Mouse (Mus musculus) kidney, adult 9 months (tissue): ENCODE results near the gene Arvcf.

Experiments used
- DNase-seq: peaks from one replicate; pipeline ENCODE4 v3.0.0; 2022

Arvcf gene

DNA sequence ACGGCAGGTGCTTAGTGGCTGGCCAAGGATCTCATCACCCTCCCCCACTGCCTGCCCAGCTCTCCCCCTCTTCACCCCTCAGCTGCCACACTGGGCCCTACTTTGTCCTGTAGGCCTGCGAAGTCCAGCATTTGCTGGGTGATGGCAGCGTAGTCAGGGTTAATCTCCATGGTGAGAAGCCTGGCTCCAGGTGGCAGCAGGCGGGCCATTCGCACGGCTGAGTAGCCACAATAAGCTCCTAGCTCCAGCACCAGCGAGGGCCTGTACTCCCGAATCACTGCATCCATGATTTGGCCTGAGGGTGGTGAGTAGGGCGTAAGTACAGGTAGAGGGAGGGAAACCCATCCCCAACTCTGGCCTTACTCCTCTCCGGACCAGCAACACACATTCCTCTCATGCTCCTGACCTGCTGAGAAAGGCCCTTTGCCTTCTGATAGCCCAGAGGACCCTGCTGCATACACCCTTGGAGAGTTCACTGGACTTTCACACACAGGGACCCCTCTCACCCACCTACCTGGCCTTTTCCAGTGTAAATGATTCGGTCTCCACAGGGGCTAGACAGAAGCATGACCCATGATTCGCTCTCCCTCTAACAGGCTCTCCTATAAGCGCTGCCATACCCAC lies 63.2 kb downstream of the Arvcf start:
- peak; percentile 82 for DNase-seq

DNA sequence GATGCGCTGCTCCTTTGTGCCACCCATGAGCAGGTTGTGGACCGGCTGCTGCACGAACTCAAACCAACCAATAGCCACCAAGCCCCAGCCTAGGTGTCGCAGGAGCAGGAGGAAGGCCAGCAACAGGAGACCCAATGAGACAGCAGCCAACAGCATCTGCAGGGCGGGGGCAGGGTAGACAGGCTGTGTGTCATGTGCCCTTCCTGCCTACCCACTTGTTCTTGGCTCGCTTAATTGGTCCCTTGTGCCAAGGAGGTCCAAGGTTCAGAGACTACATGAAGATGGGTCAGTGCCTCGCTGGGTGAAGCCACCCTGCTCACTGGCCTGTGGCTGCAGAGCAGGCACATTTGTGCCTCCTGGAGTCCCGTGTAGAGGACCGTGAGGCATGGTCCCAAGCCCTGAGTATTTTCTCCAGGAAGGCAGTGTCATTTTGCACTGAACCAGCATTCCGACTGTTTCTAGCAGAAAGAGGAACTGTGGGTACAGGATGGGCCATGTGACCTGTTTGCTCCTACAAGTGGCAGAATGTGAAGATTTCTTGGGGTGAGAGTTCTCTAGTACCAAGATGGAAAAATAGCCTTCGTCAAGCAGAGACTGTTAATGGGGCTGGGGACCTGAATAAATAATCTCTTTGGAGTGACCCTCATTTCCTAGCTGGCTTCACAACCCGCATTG lies 64.0 kb downstream of the Arvcf start:
- DNase-seq = peak; percentile 96

DNA sequence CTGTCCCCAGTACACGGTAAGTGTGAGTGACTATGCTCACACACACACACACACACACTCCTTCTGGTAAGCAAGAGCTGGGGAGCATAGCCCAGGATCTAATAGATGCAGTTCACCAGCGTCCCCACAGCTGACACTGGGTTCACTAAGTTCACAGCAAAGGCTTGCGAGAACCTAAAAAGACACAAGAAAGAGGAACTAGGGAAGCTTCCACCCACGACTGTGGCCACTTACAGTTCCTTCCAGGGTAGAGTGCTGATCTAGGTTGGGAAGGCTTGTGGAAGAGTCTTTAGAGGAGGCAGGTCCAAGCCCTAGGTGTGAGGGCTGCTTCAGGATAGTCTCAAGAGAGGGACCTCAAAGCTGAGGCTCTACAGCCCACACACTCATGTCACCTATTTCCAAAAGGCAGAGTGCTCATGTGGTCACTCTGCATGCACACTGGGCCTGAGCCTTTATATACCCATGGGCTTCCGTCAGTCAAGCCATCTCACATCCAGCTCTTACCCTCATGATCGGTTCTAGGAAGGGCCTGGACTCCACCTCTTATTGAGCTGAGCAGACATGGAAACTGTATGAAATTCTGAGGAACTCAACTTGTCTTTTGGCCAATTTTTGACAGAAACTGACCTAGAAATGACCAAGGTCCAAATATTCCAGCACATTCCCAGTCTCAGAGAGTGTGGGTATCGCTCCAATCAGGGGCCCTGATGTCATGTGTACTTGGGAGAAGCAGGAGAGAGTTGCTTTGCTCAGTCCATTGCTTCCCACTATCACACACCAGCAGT lies 65.2 kb downstream of the Arvcf start:
- DNase-seq = no peak

DNA sequence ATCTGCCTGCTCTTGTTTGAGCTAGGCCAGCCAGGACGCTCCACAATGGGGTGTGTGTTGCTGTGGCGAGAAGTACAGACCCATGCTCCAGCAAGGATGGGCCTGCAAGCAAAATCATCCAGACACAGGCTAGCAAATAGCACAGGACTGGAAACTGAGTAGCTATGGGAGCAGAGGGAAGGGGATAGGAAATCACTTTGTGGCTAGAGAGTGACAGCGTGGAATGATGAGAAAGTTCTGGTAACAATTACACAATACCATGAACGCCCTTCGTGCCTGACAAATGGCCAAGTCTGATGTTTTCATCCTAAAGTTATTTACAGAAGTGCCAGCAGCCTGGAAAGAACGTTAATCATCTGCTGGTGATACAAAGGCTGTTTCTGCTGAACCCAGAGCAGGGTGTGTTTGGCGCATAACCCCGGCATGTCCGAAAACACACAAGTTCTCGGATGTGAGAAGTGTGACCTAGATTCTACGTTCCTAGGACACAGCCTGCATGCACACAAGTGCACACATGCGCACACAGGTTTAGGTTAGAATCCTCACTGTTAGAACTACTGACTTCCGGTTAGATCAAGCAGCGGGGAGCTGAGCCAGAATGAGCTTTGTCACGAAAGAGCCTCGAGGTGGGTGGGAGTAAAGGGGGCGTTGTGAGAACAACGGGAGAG lies 68.2 kb downstream of the Arvcf start:
- peak; percentile 65 for DNase-seq

DNA sequence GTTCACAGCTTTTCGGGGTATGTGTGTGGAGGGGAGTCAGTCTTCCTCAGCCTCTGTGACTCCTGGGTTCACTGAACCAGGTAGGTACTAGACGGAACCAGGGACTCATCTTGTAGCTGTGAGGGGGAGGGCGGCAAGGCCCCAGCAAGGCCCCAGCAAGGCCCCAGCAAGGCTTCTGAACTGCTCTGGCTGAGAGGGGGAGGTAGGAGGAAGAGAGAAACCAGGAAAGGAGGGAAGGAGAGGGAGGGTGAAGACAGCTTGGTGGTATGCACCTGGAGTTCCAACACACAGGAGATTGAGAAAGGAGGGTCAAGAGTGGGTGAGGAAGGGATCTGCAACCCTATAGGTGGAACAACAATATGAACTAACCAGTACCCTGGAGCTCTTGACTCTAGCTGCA lies 68.9 kb downstream of the Arvcf start:
- no peak for DNase-seq

DNA sequence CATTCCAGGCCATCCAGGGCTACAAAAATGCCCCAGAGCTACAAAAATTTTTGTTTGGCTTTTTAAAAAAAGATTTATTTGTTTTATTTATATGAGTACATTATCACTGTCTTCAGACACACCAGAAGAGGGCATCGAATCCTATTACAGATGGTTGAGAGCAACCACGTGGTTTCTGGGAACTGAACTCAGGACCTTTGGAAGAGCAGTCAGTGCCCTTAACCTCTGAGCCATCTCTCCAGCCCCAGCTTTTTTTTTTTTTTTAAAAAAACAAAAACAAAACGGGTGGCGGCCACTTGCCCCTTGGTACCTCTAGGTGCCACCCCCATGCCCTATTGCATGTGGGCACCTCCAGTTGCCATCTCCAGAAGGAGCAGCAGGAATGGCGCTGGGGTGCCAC lies 69.5 kb downstream of the Arvcf start:
- no peak for DNase-seq

DNA sequence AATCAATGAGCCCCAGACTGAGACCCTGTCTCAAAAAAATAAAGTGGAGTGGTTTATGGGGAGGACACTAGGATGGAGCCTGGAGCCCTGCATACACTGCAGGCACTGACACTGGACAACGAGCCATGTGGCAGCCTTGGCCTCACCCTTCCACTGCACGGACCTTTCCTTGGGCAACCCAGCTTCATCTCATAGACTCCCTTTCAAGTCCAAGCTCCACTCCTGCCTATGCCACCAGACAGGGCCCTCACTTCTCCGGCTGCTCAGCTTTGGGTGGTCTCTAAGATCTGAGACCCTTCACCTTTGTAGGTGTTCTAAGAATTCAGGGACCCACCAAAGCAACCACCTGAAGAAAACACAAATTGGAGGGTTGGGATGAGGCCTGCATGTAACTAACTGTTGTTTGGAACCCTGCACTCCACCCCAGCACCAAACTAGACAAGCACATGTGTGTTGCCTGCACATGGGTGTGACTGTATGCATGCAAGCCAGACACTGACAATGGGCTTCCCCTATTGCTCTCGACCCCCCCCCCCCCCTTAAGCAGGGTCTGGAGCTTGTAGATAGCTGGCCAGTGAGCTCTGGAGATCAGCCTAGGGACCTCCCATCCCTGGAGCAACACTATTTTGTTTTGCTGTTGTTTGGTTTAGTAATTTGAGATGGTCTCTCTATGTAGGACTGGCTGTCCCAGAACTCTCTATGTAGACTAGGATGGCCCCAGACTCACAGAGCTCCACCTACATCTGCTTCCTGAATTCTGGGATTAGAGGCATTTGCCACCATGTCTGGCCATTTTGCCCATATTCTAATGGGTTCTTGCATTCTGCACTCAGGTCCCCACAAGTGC lies 71.0 kb downstream of the Arvcf start:
- DNase-seq = no peak

DNA sequence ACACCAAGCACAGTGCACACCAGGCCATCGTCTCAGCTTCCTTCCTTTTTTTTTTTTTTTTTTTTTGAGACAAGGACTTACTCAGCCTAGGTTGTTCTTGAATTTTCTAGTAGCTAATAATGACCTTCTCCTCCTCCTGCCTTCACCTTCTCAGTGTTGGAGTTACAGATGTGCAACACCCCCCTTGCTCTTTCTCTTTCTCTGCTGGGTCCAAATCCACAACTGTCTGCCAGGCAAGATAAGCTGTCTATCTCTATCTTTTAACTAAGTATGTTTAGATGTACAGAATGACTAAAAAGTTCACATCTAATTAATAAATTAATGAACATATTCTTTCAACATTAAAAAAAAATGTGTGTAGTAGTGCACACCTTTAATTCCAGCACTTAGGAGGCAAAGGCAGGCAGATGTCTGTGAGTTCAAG lies 71.6 kb downstream of the Arvcf start:
- no peak for DNase-seq

DNA sequence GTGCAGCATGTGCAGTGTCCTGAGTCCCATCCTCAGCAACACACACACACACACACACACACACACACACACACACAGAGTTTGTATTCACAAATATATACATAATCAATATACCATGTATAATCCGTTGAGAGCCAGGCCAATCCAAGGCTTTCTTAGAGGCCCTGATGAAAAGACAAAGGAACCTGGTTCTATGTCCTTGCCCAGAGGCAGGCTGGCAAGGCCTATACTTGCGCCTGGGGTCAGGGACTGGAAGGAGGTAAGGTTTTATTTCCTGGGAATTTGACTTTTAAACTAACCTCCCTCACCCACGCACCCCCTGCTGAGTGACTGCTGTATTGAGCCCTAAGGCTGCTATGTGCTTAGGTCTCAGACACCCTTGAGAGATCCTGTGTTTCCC lies 72.6 kb downstream of the Arvcf start:
- no peak for DNase-seq

DNA sequence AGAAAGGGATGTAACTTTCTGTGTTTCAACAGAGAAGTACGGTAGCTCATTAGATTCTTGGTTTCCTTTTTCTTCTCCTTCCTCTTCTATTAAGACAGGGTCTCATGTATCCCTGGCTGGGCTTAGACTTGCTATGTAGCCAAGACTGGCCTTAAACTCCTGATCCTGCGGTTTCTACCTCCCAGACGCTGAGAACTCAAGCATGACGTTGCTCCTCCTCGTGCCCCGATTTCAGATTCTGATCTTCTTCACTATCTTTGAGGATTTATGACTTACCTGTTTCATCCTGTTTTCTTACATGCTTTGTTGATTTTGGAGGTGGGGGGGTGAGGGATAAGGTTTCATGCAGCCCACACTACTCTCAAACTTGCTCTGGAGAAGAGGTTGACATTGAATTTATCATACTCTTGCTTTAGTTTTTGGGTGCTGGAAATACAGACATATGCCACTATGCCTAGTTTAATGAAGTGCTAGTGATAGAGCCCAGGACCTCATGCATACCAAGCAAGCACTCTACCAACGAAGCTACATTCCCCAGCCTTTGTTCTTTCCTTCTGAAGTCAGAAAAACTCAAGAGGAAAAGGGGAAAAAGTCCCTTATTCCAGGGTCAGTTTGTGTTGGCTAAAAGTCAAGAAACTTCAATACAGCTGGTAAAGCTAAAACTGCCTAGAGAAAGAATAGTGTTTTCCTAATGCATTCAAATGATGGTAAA lies 75.4 kb downstream of the Arvcf start:
- DNase-seq = peak; percentile 52

DNA sequence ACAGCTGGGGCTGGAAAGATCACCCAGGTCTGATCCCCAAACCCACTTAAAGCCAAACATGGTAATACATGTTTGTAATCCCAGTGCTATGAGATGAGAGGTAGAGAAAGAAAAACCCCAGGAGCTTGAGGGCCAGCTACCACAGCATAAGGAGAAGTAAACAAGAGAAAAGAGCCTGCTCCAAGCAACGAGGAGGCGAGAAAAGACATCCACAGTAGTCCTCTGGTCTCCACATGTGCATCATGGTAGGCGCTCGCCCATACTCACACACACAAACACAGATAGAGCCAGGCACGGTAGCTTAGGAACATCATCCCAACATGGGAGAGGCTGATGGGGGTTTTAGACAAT lies 75.9 kb downstream of the Arvcf start:
- DNase-seq = no peak

DNA sequence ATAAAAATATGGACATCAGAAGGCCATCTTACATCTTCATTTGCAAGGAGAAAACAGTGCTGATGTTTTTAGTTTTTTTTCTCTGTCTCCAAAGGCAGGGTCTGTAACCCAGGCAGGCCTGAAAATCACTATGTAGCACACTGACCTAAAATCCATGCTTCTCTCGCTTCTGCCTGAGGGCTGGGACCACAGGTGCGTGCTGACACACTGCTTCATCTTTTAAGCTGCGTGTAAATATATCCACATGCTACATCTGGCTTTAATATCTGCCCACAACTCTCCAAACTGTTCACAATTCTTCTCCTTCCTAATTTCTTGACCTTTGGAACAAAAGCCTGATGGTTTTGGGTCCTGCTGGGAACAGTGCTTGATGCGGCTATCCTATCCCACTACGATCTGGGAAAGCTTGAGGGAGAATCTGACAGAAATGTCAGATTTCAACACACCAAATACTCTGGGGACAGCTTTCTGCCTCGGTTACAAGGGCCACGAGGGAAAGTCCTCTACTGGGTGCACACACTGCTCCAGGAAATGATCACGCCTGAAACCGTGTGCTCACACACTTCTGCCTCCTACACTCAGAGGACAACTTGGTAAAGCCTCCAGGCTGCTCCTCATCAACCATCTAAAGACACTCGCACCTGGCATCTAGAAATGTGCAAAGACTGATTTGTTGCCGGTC lies 76.5 kb downstream of the Arvcf start:
- no peak for DNase-seq

DNA sequence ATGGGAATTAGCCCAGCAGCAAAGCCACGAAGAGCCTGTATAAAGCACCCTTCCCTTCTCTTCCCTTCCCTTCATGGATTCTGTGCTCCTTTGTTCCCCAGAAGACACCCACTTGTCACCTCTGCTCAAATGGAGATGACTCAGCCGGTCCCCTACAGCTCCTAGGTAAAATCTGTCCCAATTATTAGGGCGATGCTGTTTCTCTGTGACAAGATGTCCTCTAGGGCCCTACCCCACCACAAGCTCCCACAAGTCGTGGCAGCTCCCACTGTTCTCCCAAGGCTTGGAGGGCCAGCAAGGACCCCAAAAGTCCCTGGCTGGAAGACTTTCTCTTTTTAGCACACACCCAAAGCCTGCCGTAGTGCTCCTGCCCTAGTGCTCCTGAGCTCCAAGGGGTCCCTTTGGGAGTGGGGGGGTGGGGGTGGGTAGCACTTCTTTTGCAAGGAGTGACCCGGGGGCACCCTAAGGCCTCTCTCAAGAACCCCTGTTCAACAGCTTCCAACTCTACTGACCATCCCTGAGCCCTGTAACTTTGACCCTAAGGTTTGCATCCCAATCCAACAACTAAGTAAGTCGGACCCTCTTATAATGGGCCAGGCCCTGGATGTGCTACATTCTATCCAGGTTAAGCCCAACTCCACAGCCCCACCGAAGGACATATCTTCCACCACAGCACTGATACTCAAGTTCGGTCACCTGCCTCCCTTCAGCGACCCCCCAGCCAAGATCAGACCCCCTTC lies 77.7 kb downstream of the Arvcf start:
- no peak for DNase-seq

DNA sequence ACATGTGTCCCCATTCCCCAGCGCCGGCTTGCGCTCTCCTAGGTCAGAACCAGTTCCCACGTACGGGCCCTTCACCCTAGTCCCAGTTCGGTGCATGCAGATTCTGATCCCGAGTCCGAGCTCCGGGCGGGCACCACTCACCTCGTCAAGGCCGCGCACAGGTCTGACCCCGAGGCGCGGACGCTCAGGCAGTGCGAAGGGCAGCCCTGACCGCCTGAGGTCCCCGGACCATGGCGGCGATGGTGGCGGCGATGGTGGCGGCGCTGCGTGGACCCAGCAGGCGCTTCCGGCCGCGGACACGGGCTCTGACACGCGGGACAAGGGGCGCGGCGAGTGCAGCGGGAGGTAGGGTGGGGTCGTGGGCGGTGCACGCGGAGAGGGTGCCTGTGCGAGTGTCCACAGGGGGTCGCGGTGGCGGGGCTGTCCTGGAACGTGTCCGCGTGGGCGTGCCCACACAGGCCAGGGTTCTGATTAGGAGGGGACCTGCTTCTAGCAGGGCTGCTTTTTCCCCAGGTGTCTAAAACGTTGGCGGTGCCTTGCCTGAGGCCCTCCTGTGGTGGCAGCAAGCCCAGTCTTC lies 78.3 kb downstream of the Arvcf start, which contains the start of gene Txnrd2:
TSS of gene Txnrd2 (plus strand) at position 170 of the 577 bp plus-strand sequence.
- peak; percentile 78 for DNase-seq

DNA sequence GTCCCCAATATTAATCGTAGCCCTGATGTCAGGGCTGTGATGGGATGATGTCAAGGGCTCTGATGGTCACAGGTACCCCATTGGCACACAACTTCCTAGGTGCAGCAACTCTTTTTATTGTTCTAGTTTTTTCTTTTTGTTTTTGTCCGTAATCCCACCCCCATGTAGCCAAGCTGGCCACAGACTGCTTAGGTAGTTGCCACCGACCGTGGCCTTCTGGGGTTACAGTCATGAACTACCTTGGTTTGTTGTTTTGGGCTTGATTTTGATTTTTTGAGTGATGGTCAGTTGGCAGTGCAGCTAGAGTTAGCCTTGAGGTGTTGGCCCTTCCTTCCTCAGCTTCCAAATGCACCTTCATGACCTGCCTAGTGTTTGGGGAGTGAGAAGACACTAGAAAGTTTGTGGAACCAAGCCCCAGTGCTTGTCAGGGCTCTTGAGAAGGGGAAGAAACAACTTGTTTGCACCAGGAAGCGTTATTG lies 78.9 kb downstream of the Arvcf start, which contains the start of gene Comt:
TSS of gene Comt (minus strand) at position 51 of the 479 bp plus-strand sequence.
- DNase-seq = no peak

DNA sequence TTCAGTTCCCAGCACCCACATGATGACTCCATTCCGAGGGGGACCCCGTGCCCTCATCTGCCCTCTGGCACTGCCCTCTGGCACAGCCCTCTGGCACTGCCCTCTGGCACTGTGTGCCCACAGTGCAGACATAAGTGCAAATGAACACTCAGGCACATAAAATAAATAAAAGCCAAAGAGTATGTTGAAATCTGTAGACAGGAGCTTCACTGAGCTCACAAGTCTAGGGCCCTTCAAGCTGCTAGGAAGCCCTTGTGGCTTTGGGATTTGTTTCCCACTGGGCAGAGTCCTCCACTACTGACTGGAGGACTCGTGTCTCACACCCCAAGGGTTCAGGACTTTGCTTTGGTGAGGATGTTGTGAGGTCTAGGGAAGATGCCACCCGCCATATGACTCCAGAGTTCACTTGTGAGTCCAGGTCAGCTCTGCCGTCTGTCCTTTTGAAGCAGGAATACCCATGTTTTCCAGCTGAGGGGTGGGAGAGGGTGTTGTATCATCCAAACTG lies 80.1 kb downstream of the Arvcf start:
- no peak for DNase-seq

DNA sequence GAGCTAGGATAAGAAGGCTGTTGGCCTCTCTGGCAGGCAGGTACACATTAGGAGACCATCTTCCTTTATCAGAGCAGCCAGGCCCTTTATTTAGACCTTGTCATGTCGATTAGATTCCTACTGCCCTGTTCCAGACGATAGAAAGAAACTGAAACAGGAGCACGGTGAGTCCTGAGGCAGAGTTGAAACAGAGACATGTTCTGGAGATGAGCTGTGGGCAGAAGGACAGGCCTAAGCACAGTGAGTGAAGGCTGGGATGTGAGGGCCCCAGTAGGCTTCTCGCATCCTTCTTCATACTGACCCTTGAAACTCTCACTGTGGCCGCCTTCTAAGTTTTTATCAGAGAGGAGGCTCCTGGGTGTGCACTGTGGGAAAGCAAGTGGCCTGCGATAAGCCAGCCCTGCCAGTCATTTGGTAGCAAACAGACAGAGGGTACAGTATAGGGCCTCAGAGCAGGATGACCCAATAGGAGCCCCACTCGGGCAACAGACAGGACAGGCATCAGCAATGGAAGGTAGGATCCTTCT lies 80.6 kb downstream of the Arvcf start:
- no peak for DNase-seq

DNA sequence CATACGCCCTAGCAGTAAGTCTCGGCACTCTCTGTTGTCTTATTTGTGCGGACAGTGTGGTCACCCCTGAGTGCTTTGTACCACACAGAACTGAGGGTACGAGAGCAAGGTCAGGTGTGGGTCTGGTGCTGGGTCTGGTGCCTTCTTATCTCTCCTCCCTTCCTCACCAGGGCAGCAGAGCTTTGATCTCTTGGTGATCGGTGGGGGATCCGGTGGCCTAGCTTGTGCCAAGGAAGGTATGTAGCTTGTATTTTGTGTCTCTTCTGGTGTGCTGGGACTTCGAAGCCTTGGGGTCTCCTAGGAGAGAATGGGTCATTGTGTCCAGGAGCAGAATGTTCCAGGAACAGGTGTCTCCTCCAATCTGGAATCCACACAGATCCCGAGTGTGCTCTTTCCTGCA lies 81.7 kb downstream of the Arvcf start:
- DNase-seq = no peak

DNA sequence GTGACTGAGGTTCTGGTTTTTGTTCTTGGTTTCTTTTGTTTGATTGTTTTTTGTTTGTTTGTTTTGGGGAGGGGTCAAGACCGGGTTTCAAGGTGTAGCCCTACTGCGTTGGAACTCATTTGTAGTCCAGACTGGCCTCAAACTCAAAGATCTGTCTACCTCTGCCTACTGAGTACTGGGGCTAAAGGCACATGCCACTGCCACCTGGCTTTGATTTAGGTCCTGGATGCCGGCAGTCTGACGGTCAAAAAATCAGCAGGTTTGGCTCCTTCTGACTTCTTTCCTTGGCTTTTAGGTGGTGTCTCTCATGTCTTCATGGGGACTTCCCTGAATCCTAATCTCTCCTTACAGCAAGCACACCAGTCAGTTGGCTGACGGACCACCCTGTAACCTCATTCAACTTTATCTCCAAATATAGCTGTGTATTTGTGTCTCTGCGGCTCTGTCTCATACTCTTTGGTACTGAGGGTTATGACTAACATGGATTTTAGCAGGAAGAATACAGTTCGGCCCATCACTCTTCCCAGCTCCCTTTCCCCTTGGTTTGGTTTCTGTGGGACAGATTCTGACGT lies 82.7 kb downstream of the Arvcf start:
- no peak for DNase-seq
